Mouse (Mus musculus) T-cell, adult 66 days (primary cell): ENCODE results near the gene Dock10. TPM values are rescaled to one million over a fixed set of nuclear protein-coding genes. Genes with fewer than 3 reads are reported as not detected.

Experiments used
- total RNA-seq, 2 experiments: library from RNA; stranded (reverse); gene quantifications; 3 replicates in 1 of 2; 4 replicates in 1 of 2; pipeline ENCODE4 v1.2.4; 2023

Gene Dock10
- 100 to 1,000 TPM; 395 to 432 TPM for total RNA-seq

GRCm38 (mm10) chr1:80757977-80758797 is at the start of gene Dock10:
TSS of gene Dock10 (minus strand) at chr1:80758527.

GRCm38 (mm10) chr1:80461348-80461747 is 297.0 kb downstream of the Dock10 start, which contains the start of gene Gm45261:
TSS of gene Gm45261 (minus strand) at chr1:80461448.

